Mouse (Mus musculus): ENCODE data around the gene Usp5.

The Usp5 gene

GRCm38 (mm10) chr6:124787722-124788121 lies 41.6 kb downstream of the Usp5 start:
- DNase-seq (ENCODE audit: low spot score in 2 of 2), result no peak

- DNase-seq (ENCODE audit: low spot score in 2 of 2), result no peak
These were observed 42.4 kb downstream of the Usp5 start for GRCm38 (mm10) chr6:124786756-124787420.

- no peak for DNase-seq (ENCODE audit: low spot score in 2 of 2)
These were observed 46.8 kb downstream of the Usp5 start for GRCm38 (mm10) chr6:124782436-124782835.

GRCm38 (mm10) chr6:124780917-124781316 lies 48.4 kb downstream of the Usp5 start:
- DNase-seq (ENCODE audit: low spot score in 2 of 2), result no peak

- DNase-seq (ENCODE audit: low spot score in 2 of 2), result no peak
These were observed 49.3 kb downstream of the Usp5 start for GRCm38 (mm10) chr6:124779984-124780416.

GRCm38 (mm10) chr6:124779222-124779983 lies 49.9 kb downstream of the Usp5 start, which contains the start of gene Lrrc23:
Gene Lrrc23, minus strand, starts transcription at chr6:124779727.
- no peak for DNase-seq (ENCODE audit: low spot score in 2 of 2)

GRCm38 (mm10) chr6:124770511-124770910 lies 58.8 kb downstream of the Usp5 start:
- no peak for DNase-seq (ENCODE audit: low spot score in 2 of 2)

GRCm38 (mm10) chr6:124770013-124770412 lies 59.3 kb downstream of the Usp5 start:
- no peak for DNase-seq (ENCODE audit: low spot score in 2 of 2)

- no peak for DNase-seq (ENCODE audit: low spot score in 2 of 2)
These were observed 60.1 kb downstream of the Usp5 start, which contains the start of gene Eno2 for GRCm38 (mm10) chr6:124769101-124769765. Gene Eno2, minus strand, starts transcription at chr6:124769673.

GRCm38 (mm10) chr6:124768704-124769044 lies 60.6 kb downstream of the Usp5 start:
- no peak for DNase-seq (ENCODE audit: low spot score in 2 of 2)

GRCm38 (mm10) chr6:124767920-124768703 lies 61.2 kb downstream of the Usp5 start:
- peak in 1 of 2 experiments; percentile 16 for DNase-seq (ENCODE audit: low spot score in 2 of 2)

- DNase-seq (ENCODE audit: low spot score in 2 of 2), result no peak
These were observed 61.8 kb downstream of the Usp5 start for GRCm38 (mm10) chr6:124767536-124767919.

GRCm38 (mm10) chr6:124765951-124766350 lies 63.3 kb downstream of the Usp5 start:
- DNase-seq (ENCODE audit: low spot score in 2 of 2), result no peak
